8 mouse cellular contexts compared by ENCODE assay signal in the genomic region with DNA sequence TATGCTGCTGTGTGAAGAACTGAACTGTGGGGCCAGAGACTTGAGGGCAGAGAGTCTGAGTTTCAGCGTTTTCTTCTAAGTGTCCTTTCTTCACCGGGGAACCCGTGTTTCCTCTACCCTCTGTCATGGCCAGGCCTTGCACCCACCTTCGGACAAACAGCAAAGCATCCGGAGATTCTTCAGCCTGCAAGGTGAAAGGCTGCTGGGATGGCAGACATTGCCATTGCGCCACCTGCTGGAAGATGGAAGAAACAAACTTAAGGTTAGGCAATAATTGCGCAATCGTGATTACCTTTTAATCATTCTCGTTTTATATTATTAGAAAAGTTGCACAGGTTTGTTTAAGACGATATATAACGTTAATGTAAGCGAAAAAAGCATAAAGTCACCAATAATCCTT. TPM values are rescaled to one million over a fixed set of nuclear protein-coding genes. Genes with fewer than 3 reads are reported as not detected.
DNase-seq lines count a peak whose midpoint lies in the region; ATAC-seq and TF ChIP-seq lines count a peak whose summit lies in the region.

No protein-coding gene starts in this region.

- TF ChIP-seq EP300 in MEL (IDR thresholded peaks at IDR 0.05; ENCODE audit: low read depth in 1 of 2, low read length in 2 of 2): no peak

- no peaks in the 10 kb centered on the region for H3K79me2 ChIP-seq in MEL (ENCODE audit: control insufficient read depth, insufficient read depth, low read length, poor library complexity)

- H3K27me3 ChIP-seq in MEL (ENCODE audit: control insufficient read depth in 1 of 2, insufficient read depth in 2 of 2, low read length in 2 of 2): peaks cover 0 to 1% of the 10 kb centered on the region in 2 experiments; a peak in 1 of 4 replicates
- H3K27me3 ChIP-seq in forebrain, embryonic 16.5 days (replicated peaks; ENCODE audit: control insufficient read depth, insufficient read depth, low read length): no peaks in the 10 kb centered on the region; the same call in 1 of the 2 replicates

- DNase-seq in MEL (ENCODE audit: low read depth, low spot score): peak; percentile 77
- peak; percentile 40 for DNase-seq in cerebellum, adult 11 months
- peak; percentile 80 for DNase-seq in heart, postnatal 4 days
- DNase-seq in large intestine, adult 2 months (ENCODE audit: low read depth, low spot score): peak; percentile 24
- DNase-seq in lung, adult 18-20 months: peak; percentile 53 to 66
- peak; percentile 54 for DNase-seq in ovary, postnatal 36 days (ENCODE audit: low spot score)
- peak; percentile 72 for DNase-seq in thymus, postnatal 4 days

- peak; percentile 41; the same call in 1 of the 2 replicates for ATAC-seq in forebrain, embryonic 16.5 days

- no peak overlapping the region for H3K4me2 ChIP-seq in forebrain, embryonic 16.5 days (ENCODE audit: low read length)

- peak; percentile 71 to 97 (median 83) for TF ChIP-seq CTCF in MEL (IDR thresholded peaks at IDR 0.05 in 2 of 3, conservative IDR thresholded peaks at IDR 0.05 in 1 of 3; ENCODE audit: control insufficient read depth in 1 of 3, insufficient read depth in 1 of 3, low read depth in 2 of 3, low read length in 3 of 3, poor library complexity in 1 of 3, severe bottlenecking in 1 of 3)

- H3K4me3 ChIP-seq in MEL (ENCODE audit: control insufficient read depth in 1 of 2, insufficient read depth in 1 of 2, low read depth in 2 of 2, low read length in 2 of 2): no peak overlapping the region
- H3K4me3 ChIP-seq in forebrain, embryonic 16.5 days (replicated peaks; ENCODE audit: low read length): no peak overlapping the region

- no peaks in the 10 kb centered on the region; a peak in 1 of 4 replicates for H3K36me3 ChIP-seq in MEL (ENCODE audit: control insufficient read depth in 1 of 2, insufficient read depth in 2 of 2, low read length in 2 of 2)
- no peaks in the 10 kb centered on the region for H3K36me3 ChIP-seq in forebrain, embryonic 16.5 days (ENCODE audit: control insufficient read depth, insufficient read depth)

- peaks cover 0 to 3% of the 10 kb centered on the region in 2 experiments; a peak in 1 of 4 replicates for H3K4me1 ChIP-seq in MEL (ENCODE audit: control insufficient read depth in 1 of 2, insufficient read depth in 2 of 2, low read length in 2 of 2)
- H3K4me1 ChIP-seq in forebrain, embryonic 16.5 days (replicated peaks; ENCODE audit: control insufficient read depth, insufficient read depth, low read length): 0 out of 2 replicates have a peak, but pooled peaks cover 1% of the 10 kb centered on the region

- TF ChIP-seq POLR2A in MEL (IDR thresholded peaks at IDR 0.05; ENCODE audit: control insufficient read depth in 1 of 2, insufficient read depth in 1 of 2, low read depth in 1 of 2, low read length in 2 of 2, poor library complexity in 1 of 2): no peak

- no peak overlapping the region for H3K27ac ChIP-seq in MEL (ENCODE audit: control insufficient read depth, low read depth, low read length)
- H3K27ac ChIP-seq in forebrain, embryonic 16.5 days (ENCODE audit: low read length): no peak overlapping the region

- 3% methylated on average over 12 of the region's 12 CpGs for WGBS in forebrain, embryonic 16.5 days
- WGBS in large intestine, adult 2 months: 2% methylated on average over 12 of the region's 12 CpGs

- H3K9me3 ChIP-seq in MEL (replicated peaks; ENCODE audit: insufficient read depth, low read length): no peaks in the 10 kb centered on the region
- H3K9me3 ChIP-seq in forebrain, embryonic 16.5 days (ENCODE audit: control insufficient read depth, low read length): no peaks in the 10 kb centered on the region

- peak; percentile 82 for TF ChIP-seq RAD21 in MEL (IDR thresholded peaks at IDR 0.05; ENCODE audit: low read depth, low read length)

- H3K9ac ChIP-seq in MEL (ENCODE audit: control insufficient read depth, low read depth, low read length, poor library complexity, severe bottlenecking): no peak overlapping the region
- H3K9ac ChIP-seq in forebrain, embryonic 16.5 days (replicated peaks; ENCODE audit: low read depth, low read length): no peak overlapping the region

TF ChIP-seq in MEL, 35 proteins besides CTCF, POLR2A, EP300 and RAD21:
- TF ChIP-seq JUND (IDR thresholded peaks at IDR 0.05; ENCODE audit: low read depth, low read length): peak; percentile 60; the same call in 1 of the 2 replicates
- TF ChIP-seq SMC3 (IDR thresholded peaks at IDR 0.05; ENCODE audit: low read depth, low read length): peak; percentile 100
- TF ChIP-seq SIN3A (IDR thresholded peaks at IDR 0.05; ENCODE audit: low read length): 0 out of 2 replicates have a peak, but pooled peaks have one; percentile 25
- TF ChIP-seq TCF12 (IDR thresholded peaks at IDR 0.05; ENCODE audit: low read depth, low read length): 0 out of 2 replicates have a peak, but pooled peaks have one; percentile 11
- TF ChIP-seq HCFC1 (IDR thresholded peaks at IDR 0.05; ENCODE audit: low read depth, low read length): 0 out of 2 replicates have a peak, but pooled peaks have one; percentile 19
- 0 out of 2 replicates have a peak, but pooled peaks have one; percentile 22 for TF ChIP-seq MAX (IDR thresholded peaks at IDR 0.05; ENCODE audit: low read length)
- TF ChIP-seq MYC (IDR thresholded peaks at IDR 0.05; ENCODE audit: low read depth, low read length): 0 out of 2 replicates have a peak, but pooled peaks have one; percentile 34
- TF ChIP-seq NELFE (IDR thresholded peaks at IDR 0.05; ENCODE audit: low read depth, low read length): no peak
- TF ChIP-seq ZC3H11A (IDR thresholded peaks at IDR 0.05; ENCODE audit: low read depth, low read length): peak; percentile 94
- TF ChIP-seq ETS1 (IDR thresholded peaks at IDR 0.05; ENCODE audit: low read depth, low read length): no peak

RNA-seq across cellular contexts. Expression of gene Rcn1, which starts 28.9 kb away (rescaled TPM):
- total RNA-seq in MEL (2012; rRNA removed): 43.2 and 45.7 TPM in 2 replicates
- polyA plus RNA-seq in MEL (2012; ENCODE audit: insufficient read depth in 1 of 2, insufficient read length in 2 of 2, low read depth in 1 of 2, low replicate concordance in 2 of 2, missing spikeins in 1 of 2): 10 to 100 TPM in 1 of 2 experiments, not detected in 1; 51.0 TPM
- polyA plus RNA-seq in forebrain, embryonic 16.5 days (2015; fragmentation: Nextera tagmentation; extraction: Ambion mirVana): 46.7 and 53.9 TPM in 2 replicates
- total RNA-seq in heart, postnatal 4 days (2021): 10 to 100 TPM; 57.3 to 61.7 TPM
- 3.8 and 5.1 TPM in 2 replicates for polyA plus RNA-seq in large intestine, adult 2 months (2012; rRNA removed)

Comparison
In these comparisons a context has a peak if more than half of its experiments do, and no peak if none do; other contexts are left out.
1. DNase-seq: peak in every context shown above with its lines; median percentile 80 in heart, postnatal 4 days; 77 in MEL; 72 in thymus, postnatal 4 days; 60 in lung, adult 18-20 months; 54 in ovary, postnatal 36 days; 40 in cerebellum, adult 11 months; 24 in large intestine, adult 2 months.